Mouse (Mus musculus): ENCODE data around the gene Arhgef1. TPM values are rescaled to one million over a fixed set of nuclear protein-coding genes. Genes with fewer than 3 reads are reported as not detected.

Gene Arhgef1
- total RNA-seq (2023) = 1,582 TPM

GRCm38 (mm10) chr7:24902630-24903443 lies at the start of gene Arhgef1:
Gene Arhgef1 (plus strand): TSS chr7:24902912.

GRCm38 (mm10) chr7:24861913-24862312 lies 40.8 kb upstream of the Arhgef1 start, which contains the start of gene Gm9844:
Gene Gm9844 (plus strand): TSS chr7:24862213.

GRCm38 (mm10) chr7:24869532-24870165 lies 33.1 kb upstream of the Arhgef1 start, which contains the start of the genes Lypd4 and Dmrtc2:
Gene Lypd4 (minus strand): TSS chr7:24869941.
Gene Dmrtc2 (plus strand): TSS chr7:24870057.

GRCm38 (mm10) chr7:24883896-24884692 lies 18.6 kb upstream of the Arhgef1 start, which contains the start of gene Rps19:
Gene Rps19 (plus strand): TSS chr7:24884371.

GRCm38 (mm10) chr7:24897224-24897623 lies 5.5 kb upstream of the Arhgef1 start, which contains the start of gene Cd79a:
Gene Cd79a (plus strand): TSS chr7:24897381.

GRCm38 (mm10) chr7:24944257-24944950 lies 41.7 kb downstream of the Arhgef1 start, which contains the start of gene Gm4881:
Gene Gm4881 (minus strand): TSS chr7:24944494.

GRCm38 (mm10) chr7:24971972-24972893 lies 69.5 kb downstream of the Arhgef1 start, which contains the start of gene Rabac1:
Gene Rabac1 (minus strand): TSS chr7:24972754.

Other genes starting within 250 kb of the Arhgef1 start
- gene Tex101, start 226.2 kb upstream of the Arhgef1 start, total RNA-seq (2023) = not detected
- gene BC049730, start 193.7 kb upstream of the Arhgef1 start, total RNA-seq (2023) = not detected
- gene Gm4763, start 176.0 kb upstream of the Arhgef1 start, total RNA-seq (2023) = not detected
- 0.67 TPM for gene Cd177, start 142.6 kb upstream of the Arhgef1 start, total RNA-seq (2023)
- not detected for gene Ceacam10, start 125.7 kb upstream of the Arhgef1 start, total RNA-seq (2023)
- 4.2 TPM for gene Gm9844, start 40.7 kb upstream of the Arhgef1 start, total RNA-seq (2023)
- not detected for gene Lypd4, start 33.0 kb upstream of the Arhgef1 start, total RNA-seq (2023)
- gene Dmrtc2, start 32.9 kb upstream of the Arhgef1 start, total RNA-seq (2023) = not detected
- gene Rps19, start 18.5 kb upstream of the Arhgef1 start, total RNA-seq (2023) = 3,340 TPM
- 99.4 TPM for gene Cd79a, start 5.5 kb upstream of the Arhgef1 start, total RNA-seq (2023)
- gene Gm4881, start 41.6 kb downstream of the Arhgef1 start, total RNA-seq (2023) = not detected
- gene Rabac1, start 69.8 kb downstream of the Arhgef1 start, total RNA-seq (2023) = 275 TPM
- 9.1 TPM for gene Atp1a3, start 103.0 kb downstream of the Arhgef1 start, total RNA-seq (2023)
- 3.2 TPM for gene Grik5, start 169.4 kb downstream of the Arhgef1 start, total RNA-seq (2023)
- 19.7 TPM for gene Zfp574, start 169.7 kb downstream of the Arhgef1 start, total RNA-seq (2023)

Measured in CD8-positive naive resting alpha-beta T cell, adult 57 days (primary cell).